Mouse (Mus musculus) C2C12 (cell line): ENCODE results near the gene Ccs.

Experiments
- CEBPB ChIP-seq: IDR thresholded peaks from one replicate; pipeline ENCODE4 v1.6.1; 2011; ENCODE audit warnings: low read depth, mild to moderate bottlenecking, control low read depth, moderate library complexity
- CTCF ChIP-seq: IDR thresholded peaks from one replicate; pipeline ENCODE4 v1.5.1; 2011; ENCODE audit not compliant: control insufficient read depth, insufficient read depth, insufficient read length
- FOSL1 ChIP-seq: IDR thresholded peaks from one replicate; pipeline ENCODE4 v1.8.0; 2011; ENCODE audit warnings: mild to moderate bottlenecking, low read length; ENCODE audit not compliant: poor library complexity, insufficient read depth, severe bottlenecking
- MYOD1 ChIP-seq: IDR thresholded peaks from one replicate; pipeline ENCODE4 v1.6.1; 2011; ENCODE audit warnings: low read depth; ENCODE audit not compliant: control insufficient read depth, insufficient read length
- USF1 ChIP-seq: IDR thresholded peaks from one replicate; pipeline ENCODE4 v1.6.1; 2011; ENCODE audit warnings: low read depth, mild to moderate bottlenecking, control low read depth, moderate library complexity

DNA sequence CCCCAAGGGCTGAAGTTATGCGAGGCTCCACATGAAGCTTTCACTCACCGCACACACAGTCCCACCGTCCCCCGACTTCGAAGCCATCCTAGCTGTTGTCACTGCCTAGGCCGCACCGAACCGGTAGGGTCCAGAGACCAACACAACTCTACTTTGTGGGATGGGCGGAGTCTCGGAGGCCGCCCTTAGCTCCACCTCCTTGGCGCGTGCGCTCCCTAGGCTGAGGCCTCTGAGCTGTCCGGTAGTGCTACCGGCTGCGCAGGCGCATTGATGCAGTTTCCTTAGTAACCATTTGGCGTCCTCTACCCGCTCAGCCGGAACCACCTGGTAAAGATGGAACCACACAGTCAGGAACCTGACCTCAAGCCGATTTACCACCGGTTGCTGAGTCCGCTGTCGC is at the start of gene Ccs, which contains the start of gene Ccdc87:
- TF ChIP-seq USF1 (no peak), CTCF (no peak), FOSL1 (no peak), MYOD1 (no peak), CEBPB (no peak)
